Mouse (Mus musculus): ENCODE measurements at regions not wholly inside any gene's neighbourhood (a gene's known extent, or its start where the extent isn't known, plus 50 kb on each side); places are given as distances from the start of the nearest gene placed in this dataset.
A peak's percentile ranks its signal among the peaks of the same experiment; 100 is the strongest.

DNA sequence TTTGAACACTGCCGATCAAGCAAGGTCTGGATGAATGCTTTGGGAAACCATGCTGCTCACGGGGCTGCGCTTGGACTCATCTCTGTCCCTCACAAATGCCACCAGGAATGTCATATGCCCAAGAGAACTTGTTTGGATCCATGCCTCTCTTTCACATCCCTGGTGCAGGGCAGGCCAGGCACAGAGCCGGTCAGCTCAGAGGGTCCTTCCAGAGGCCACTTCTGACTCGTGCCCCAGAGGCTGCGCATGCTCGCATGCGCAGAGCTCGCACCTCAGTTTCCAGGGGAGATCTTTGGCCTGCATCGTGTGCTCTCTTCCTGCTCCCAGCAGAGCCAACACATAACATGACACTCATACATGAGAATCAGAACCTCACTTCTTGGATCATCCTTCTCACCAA lies 111.1 kb downstream of the Tfap2c start:
- H3K9me3 ChIP-seq (replicated peaks) = no peaks in the 10 kb centered on the region
- no peaks in the 10 kb centered on the region for H3K4me1 ChIP-seq
- H3K4me2 ChIP-seq = no peak overlapping the region
- no peaks in the 10 kb centered on the region for H3K36me3 ChIP-seq
- 67% methylated on average over 10 of the region's 10 CpGs for WGBS (ENCODE audit: insufficient replicate concordance)
- H3K9ac ChIP-seq = no peak overlapping the region
- peaks cover 45% of the 10 kb centered on the region for H3K27me3 ChIP-seq (replicated peaks)
- no peak overlapping the region for H3K27ac ChIP-seq
- H3K4me3 ChIP-seq = no peak overlapping the region
- no peak for ATAC-seq

- no peak overlapping the region for H3K27ac ChIP-seq
- H3K9me3 ChIP-seq (replicated peaks) = no peaks in the 10 kb centered on the region
- H3K36me3 ChIP-seq = no peaks in the 10 kb centered on the region
- H3K4me2 ChIP-seq = no peak overlapping the region
- 7% methylated on average over 7 of the region's 7 CpGs for WGBS (ENCODE audit: insufficient replicate concordance)
- no peak overlapping the region for H3K9ac ChIP-seq
- H3K4me3 ChIP-seq = no peak overlapping the region
- no peaks in the 10 kb centered on the region for H3K4me1 ChIP-seq
- H3K27me3 ChIP-seq (replicated peaks) = peaks cover 45% of the 10 kb centered on the region
- ATAC-seq = no peak
These were observed 111.5 kb downstream of the Tfap2c start for GRCm38 (mm10) chr2:172660916-172661315.

GRCm38 (mm10) chr2:172661418-172661980 lies 112.1 kb downstream of the Tfap2c start:
- H3K36me3 ChIP-seq = no peaks in the 10 kb centered on the region
- H3K4me2 ChIP-seq = peak overlapping the region; percentile 12; the same call in 1 of the 2 replicates
- no peaks in the 10 kb centered on the region for H3K9me3 ChIP-seq (replicated peaks)
- no peak overlapping the region for H3K9ac ChIP-seq
- no peaks in the 10 kb centered on the region for H3K4me1 ChIP-seq
- H3K27ac ChIP-seq = no peak overlapping the region
- H3K27me3 ChIP-seq (replicated peaks) = peaks cover 45% of the 10 kb centered on the region
- no peak overlapping the region for H3K4me3 ChIP-seq
- WGBS (ENCODE audit: insufficient replicate concordance) = 7% methylated on average over 15 of the region's 15 CpGs
- ATAC-seq = no peak

DNA sequence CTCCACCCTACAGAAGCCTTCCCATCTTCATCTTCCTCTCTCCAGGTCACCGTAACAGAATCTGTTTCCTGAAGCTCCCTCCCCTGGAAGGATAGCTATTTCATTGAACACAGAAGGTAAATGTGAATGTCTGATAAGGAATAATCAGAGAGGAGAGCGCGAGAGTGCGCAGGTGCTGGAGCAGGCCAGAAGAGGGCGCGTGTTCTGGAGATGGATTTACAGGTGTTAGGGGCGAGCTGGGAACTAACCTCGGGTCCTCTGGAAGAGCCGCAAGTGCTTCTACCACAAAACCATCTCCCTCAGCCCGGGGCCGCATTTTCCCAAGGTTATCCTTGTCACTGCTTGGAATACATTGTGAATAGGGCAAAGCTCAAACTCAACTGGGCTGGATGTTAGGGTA lies 112.8 kb downstream of the Tfap2c start:
- no peak for ATAC-seq
- no peak overlapping the region for H3K4me2 ChIP-seq
- H3K4me3 ChIP-seq = no peak overlapping the region
- no peaks in the 10 kb centered on the region for H3K36me3 ChIP-seq
- H3K27me3 ChIP-seq (replicated peaks) = peaks cover 45% of the 10 kb centered on the region
- H3K27ac ChIP-seq = no peak overlapping the region
- no peaks in the 10 kb centered on the region for H3K4me1 ChIP-seq
- WGBS (ENCODE audit: insufficient replicate concordance) = 40% methylated on average over 11 of the region's 11 CpGs
- H3K9ac ChIP-seq = no peak overlapping the region
- H3K9me3 ChIP-seq (replicated peaks) = no peaks in the 10 kb centered on the region

DNA sequence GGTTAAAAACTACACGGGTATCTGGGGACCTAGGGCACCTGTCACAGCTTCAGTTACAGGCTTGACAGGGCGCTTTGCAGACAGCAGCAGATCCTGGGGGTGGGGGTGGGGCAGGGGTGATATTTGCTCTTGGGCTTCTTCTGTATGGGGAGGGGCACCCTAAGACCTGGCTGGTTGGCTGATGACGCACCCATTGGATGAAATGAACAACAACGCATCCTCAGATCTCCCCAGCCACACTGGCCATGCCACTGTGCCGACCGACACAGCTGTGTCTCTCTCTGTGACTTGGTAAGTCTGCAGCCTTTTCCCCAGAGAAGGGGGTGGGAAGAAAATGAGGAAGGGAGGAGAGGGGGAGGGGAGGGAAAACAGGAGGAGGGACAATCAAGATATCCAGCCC lies 114.3 kb downstream of the Tfap2c start:
- Histone ChIP-seq H3K9ac (no peak overlapping the region), H3K27ac (no peak overlapping the region), H3K27me3 (replicated peaks) (peaks cover 49% of the 10 kb centered on the region), H3K9me3 (replicated peaks) (no peaks in the 10 kb centered on the region), H3K4me3 (no peak overlapping the region), H3K4me1 (no peaks in the 10 kb centered on the region), H3K36me3 (no peaks in the 10 kb centered on the region), H3K4me2 (no peak overlapping the region)
- WGBS (ENCODE audit: insufficient replicate concordance) = 9% methylated on average over 6 of the region's 6 CpGs
- no peak for ATAC-seq

GRCm38 (mm10) chr2:172673081-172673480 lies 123.7 kb downstream of the Tfap2c start:
- no peak overlapping the region for H3K27ac ChIP-seq
- no peak overlapping the region for H3K9ac ChIP-seq
- no peak overlapping the region for H3K4me2 ChIP-seq
- H3K4me3 ChIP-seq = no peak overlapping the region
- no peaks in the 10 kb centered on the region for H3K36me3 ChIP-seq
- WGBS (ENCODE audit: insufficient replicate concordance) = 23% methylated on average over 2 of the region's 2 CpGs
- no peaks in the 10 kb centered on the region for H3K4me1 ChIP-seq
- no peak for ATAC-seq
- peaks cover 4% of the 10 kb centered on the region; the same call in 1 of the 2 replicates for H3K27me3 ChIP-seq (replicated peaks)
- no peaks in the 10 kb centered on the region for H3K9me3 ChIP-seq (replicated peaks)

- WGBS (ENCODE audit: insufficient replicate concordance) = 61% methylated on average over 8 of the region's 8 CpGs
- H3K36me3 ChIP-seq = no peaks in the 10 kb centered on the region
- no peaks in the 10 kb centered on the region for H3K4me1 ChIP-seq
- peaks cover 3% of the 10 kb centered on the region; the same call in 1 of the 2 replicates for H3K27me3 ChIP-seq (replicated peaks)
- H3K4me3 ChIP-seq = no peak overlapping the region
- H3K9ac ChIP-seq = no peak overlapping the region
- no peak for ATAC-seq
- H3K9me3 ChIP-seq (replicated peaks) = no peaks in the 10 kb centered on the region
- no peak overlapping the region for H3K4me2 ChIP-seq
- H3K27ac ChIP-seq = no peak overlapping the region
These were observed 125.2 kb downstream of the Tfap2c start for GRCm38 (mm10) chr2:172674641-172675040.

DNA sequence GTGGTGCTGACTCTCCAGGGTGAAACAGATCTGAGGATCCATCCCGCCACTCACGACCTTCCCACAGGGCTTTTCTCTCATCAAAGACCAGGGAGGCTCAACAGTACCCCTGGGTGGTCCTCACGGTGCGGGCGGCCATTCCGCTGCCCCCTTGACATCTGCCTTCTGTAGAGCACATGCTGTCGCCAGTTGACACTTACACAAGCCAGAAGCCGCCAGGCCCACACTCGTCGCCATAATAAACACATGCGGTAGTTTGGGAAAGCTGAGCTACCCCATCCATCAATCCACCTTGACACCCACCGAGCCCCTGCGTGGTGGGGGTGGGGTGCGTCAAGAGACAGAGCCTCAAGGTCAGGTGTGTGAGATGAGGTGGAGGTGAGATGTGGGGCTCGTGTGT lies 125.7 kb downstream of the Tfap2c start:
- H3K4me1 ChIP-seq = no peaks in the 10 kb centered on the region
- no peak overlapping the region for H3K4me3 ChIP-seq
- no peak overlapping the region for H3K27ac ChIP-seq
- no peaks in the 10 kb centered on the region for H3K36me3 ChIP-seq
- 54% methylated on average over 15 of the region's 15 CpGs for WGBS (ENCODE audit: insufficient replicate concordance)
- no peaks in the 10 kb centered on the region; the same call in 1 of the 2 replicates for H3K27me3 ChIP-seq (replicated peaks)
- H3K4me2 ChIP-seq = no peak overlapping the region
- no peak for ATAC-seq
- no peaks in the 10 kb centered on the region for H3K9me3 ChIP-seq (replicated peaks)
- no peak overlapping the region for H3K9ac ChIP-seq

- H3K4me1 ChIP-seq = no peaks in the 10 kb centered on the region
- H3K27me3 ChIP-seq (replicated peaks) = no peaks in the 10 kb centered on the region; the same call in 1 of the 2 replicates
- no peak overlapping the region for H3K9ac ChIP-seq
- WGBS (ENCODE audit: insufficient replicate concordance) = 53% methylated on average over 1 of the region's 1 CpGs
- no peak overlapping the region for H3K27ac ChIP-seq
- ATAC-seq = no peak
- no peaks in the 10 kb centered on the region for H3K36me3 ChIP-seq
- no peak overlapping the region for H3K4me3 ChIP-seq
- H3K4me2 ChIP-seq = no peak overlapping the region
- H3K9me3 ChIP-seq (replicated peaks) = peaks cover 6% of the 10 kb centered on the region
These were observed 140.8 kb downstream of the Tfap2c start for GRCm38 (mm10) chr2:172690196-172690595.

- H3K9me3 ChIP-seq (replicated peaks) = peaks cover 6% of the 10 kb centered on the region
- 72% methylated on average over 9 of the region's 9 CpGs for WGBS (ENCODE audit: insufficient replicate concordance)
- no peak for ATAC-seq
- H3K36me3 ChIP-seq = no peaks in the 10 kb centered on the region
- no peaks in the 10 kb centered on the region for H3K4me1 ChIP-seq
- no peak overlapping the region for H3K4me2 ChIP-seq
- no peak overlapping the region for H3K27ac ChIP-seq
- H3K9ac ChIP-seq = no peak overlapping the region
- no peaks in the 10 kb centered on the region; the same call in 1 of the 2 replicates for H3K27me3 ChIP-seq (replicated peaks)
- H3K4me3 ChIP-seq = no peak overlapping the region
These were observed 141.7 kb downstream of the Tfap2c start for GRCm38 (mm10) chr2:172690931-172691651.

DNA sequence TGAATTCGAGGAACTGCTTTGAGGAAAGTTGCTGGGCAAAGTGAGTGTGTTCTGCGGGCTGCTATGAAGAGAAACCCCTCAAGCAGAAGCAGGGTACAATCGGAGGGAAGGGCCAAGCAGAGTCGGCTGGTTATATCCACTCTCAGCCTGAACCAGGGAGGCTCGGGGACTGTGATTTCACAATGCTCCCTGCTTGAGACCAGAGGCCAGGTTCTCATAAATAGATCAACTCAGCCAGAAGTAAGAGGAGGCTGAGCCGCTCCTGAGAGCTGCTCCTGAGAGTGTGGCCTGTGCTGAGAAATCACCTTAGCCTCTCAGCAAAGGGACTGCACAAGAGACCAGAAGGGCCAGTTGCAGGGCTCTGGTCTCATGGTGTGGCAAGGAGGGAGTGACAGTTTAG lies 149.6 kb downstream of the Tfap2c start:
- H3K27ac ChIP-seq = no peak overlapping the region
- no peak overlapping the region for H3K9ac ChIP-seq
- no peaks in the 10 kb centered on the region for H3K27me3 ChIP-seq (replicated peaks)
- H3K9me3 ChIP-seq (replicated peaks) = no peaks in the 10 kb centered on the region
- no peak overlapping the region for H3K4me2 ChIP-seq
- no peak for ATAC-seq
- H3K4me1 ChIP-seq = no peaks in the 10 kb centered on the region
- H3K4me3 ChIP-seq = no peak overlapping the region
- no peaks in the 10 kb centered on the region for H3K36me3 ChIP-seq
- WGBS (ENCODE audit: insufficient replicate concordance) = 63% methylated on average over 6 of the region's 6 CpGs

GRCm38 (mm10) chr2:172699654-172700053 lies 150.3 kb downstream of the Tfap2c start:
- no peak overlapping the region for H3K9ac ChIP-seq
- H3K4me3 ChIP-seq = no peak overlapping the region
- no peak for ATAC-seq
- H3K27me3 ChIP-seq (replicated peaks) = no peaks in the 10 kb centered on the region
- H3K27ac ChIP-seq = no peak overlapping the region
- no peaks in the 10 kb centered on the region for H3K4me1 ChIP-seq
- WGBS (ENCODE audit: insufficient replicate concordance) = 65% methylated on average over 4 of the region's 4 CpGs
- no peak overlapping the region for H3K4me2 ChIP-seq
- H3K9me3 ChIP-seq (replicated peaks) = no peaks in the 10 kb centered on the region
- no peaks in the 10 kb centered on the region for H3K36me3 ChIP-seq

Measured in liver, embryonic 12.5 days (tissue).